Mouse (Mus musculus) bone marrow macrophage, adult 2 months (primary cell): ENCODE results near the gene Tspan18.

Experiments used
- CTCF ChIP-seq: IDR thresholded peaks from 2 replicates; pipeline ENCODE4 v1.5.1; 2012; ENCODE audit warnings: low read depth, mild to moderate bottlenecking, low read length, moderate library complexity
- POLR2A ChIP-seq: IDR thresholded peaks from 2 replicates; pipeline ENCODE4 v1.6.1; 2012; ENCODE audit warnings: mild to moderate bottlenecking, low read depth, low read length, borderline replicate concordance

GRCm38 (mm10) chr2:93250611-93251010, 83.7 kb downstream of the Tspan18 start:
- TF ChIP-seq CTCF (no peak), POLR2A (no peak)
